Mouse (Mus musculus) liver, adult 2 months (tissue): ENCODE results near the gene Bak1. TPM values are rescaled to one million over a fixed set of nuclear protein-coding genes. Genes with fewer than 3 reads are reported as not detected.

Source experiments
- DNase-seq: peaks from one replicate; pipeline ENCODE4 v3.0.0-alpha.2; 2011; ENCODE audit warnings: low read depth, low spot score; ENCODE audit errors: extremely low read depth
- H3K27ac ChIP-seq: fragments of 200-500 bp; replicated peaks from 2 replicates; pipeline ENCODE4 v1.5.1; 2012; ENCODE audit warnings: low read depth, mild to moderate bottlenecking, control low read depth, inconsistent platforms, low read length; ENCODE audit not compliant: insufficient read depth
- H3K27me3 ChIP-seq: fragments of 200-500 bp; 2 replicates; pipeline ENCODE4 v1.6.1; 2012; ENCODE audit warnings: mild to moderate bottlenecking, moderate library complexity, low read length, inconsistent platforms; ENCODE audit not compliant: control insufficient read depth, insufficient read depth
- H3K36me3 ChIP-seq: fragments of 200-500 bp; 2 replicates; pipeline ENCODE4 v1.6.1; 2012; ENCODE audit warnings: low read length, inconsistent platforms; ENCODE audit not compliant: control insufficient read depth, insufficient read depth
- H3K4me1 ChIP-seq: fragments of 200-500 bp; 2 replicates; pipeline ENCODE4 v1.6.1; 2011; ENCODE audit warnings: low read length; ENCODE audit not compliant: control insufficient read depth, insufficient read depth
- H3K4me3 ChIP-seq: fragments of 200-500 bp; 2 replicates; pipeline ENCODE4 v1.5.1; 2011; ENCODE audit warnings: low read depth, mild to moderate bottlenecking, control low read depth, low read length, moderate library complexity; ENCODE audit not compliant: insufficient read depth
- H3K79me2 ChIP-seq: fragments of 200-500 bp; 2 replicates; pipeline ENCODE4 v1.6.1; 2012; ENCODE audit warnings: inconsistent platforms, mild to moderate bottlenecking, low read length, moderate library complexity; ENCODE audit not compliant: control insufficient read depth, insufficient read depth
- H3K9ac ChIP-seq: fragments of 200-500 bp; 2 replicates; pipeline ENCODE4 v1.6.1; 2012; ENCODE audit warnings: low read depth, mild to moderate bottlenecking, control low read depth, inconsistent platforms, low read length
- CTCF ChIP-seq: fragments of 200-500 bp; IDR thresholded peaks from 2 replicates; pipeline ENCODE4 v1.5.1; 2011; ENCODE audit warnings: low read depth, low read length, control low read depth
- POLR2A ChIP-seq: fragments of 200-500 bp; IDR thresholded peaks from 2 replicates; pipeline ENCODE4 v1.6.1; 2011; ENCODE audit warnings: low read length, control low read depth; ENCODE audit not compliant: insufficient read depth; ENCODE audit errors: extremely low read depth
- WGBS: fragments of 180-500 bp; shearing (Covaris S2); methylation state at CpG from one replicate; pipeline ENCODE4 v1.1.7; 2018; 5-methylcytosine and 5-hydroxymethylcytosine counted together
- polyA plus RNA-seq: library from polyadenylated mRNA; depleted of rRNA; stranded (reverse); fragments of >200 nt; gene quantifications from 2 replicates; pipeline ENCODE4 v1.2.3, GENCODE M21; 2012
- total RNA-seq: library from RNA; depleted of rRNA; stranded (reverse); fragments of >200 nt; gene quantifications from 2 replicates; pipeline ENCODE4 v1.2.3, GENCODE M21; 2014

Gene Bak1
- total and polyA plus RNA-seq, 2 experiments = 5.1 to 21.6 TPM

DNA sequence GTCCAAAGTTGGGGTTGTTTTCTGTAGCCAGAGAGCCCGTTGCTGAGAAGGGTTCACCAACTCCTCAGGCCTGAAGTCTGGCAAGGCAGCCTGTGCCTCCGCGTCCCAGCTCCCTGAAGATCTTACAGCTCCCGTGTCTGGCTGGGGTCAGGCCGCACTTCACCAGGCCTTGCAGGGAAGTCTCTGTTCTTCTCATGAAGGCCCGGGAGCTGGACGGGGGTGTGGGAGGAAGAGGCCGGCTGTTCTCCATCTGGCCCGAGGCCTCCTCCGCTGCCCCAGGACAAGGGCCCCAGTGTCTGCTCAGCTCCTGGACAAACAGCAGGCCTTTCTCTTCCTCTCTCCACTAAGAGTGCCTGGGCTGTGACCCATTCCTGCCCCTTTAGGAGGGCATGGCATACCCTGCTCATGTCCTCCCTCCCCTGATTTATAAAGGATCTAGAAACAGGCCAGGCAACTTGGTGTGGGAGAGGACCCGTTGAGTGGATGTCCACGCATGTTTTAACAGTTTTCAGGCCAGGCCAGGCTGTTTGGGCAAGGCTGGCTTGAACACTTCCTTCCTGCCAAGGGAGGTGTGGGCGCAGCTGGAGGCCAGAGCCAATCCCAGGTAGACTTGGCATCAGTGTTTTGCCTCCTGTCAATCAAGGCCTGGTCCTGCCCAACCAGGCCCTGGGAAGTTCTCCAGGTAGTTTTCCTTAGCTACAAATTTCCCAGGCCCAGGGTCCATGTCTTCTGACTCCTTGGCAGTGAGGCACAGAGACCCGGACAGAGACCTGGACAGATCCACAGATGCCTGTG, 19.8 kb upstream of the Bak1 start:
- Histone ChIP-seq H3K4me3 (no peak overlapping the region), H3K36me3 (no peaks in the 10 kb centered on the region), H3K27ac (no peak overlapping the region), H3K27me3 (no peaks in the 10 kb centered on the region), H3K79me2 (no peaks in the 10 kb centered on the region), H3K4me1 (no peaks in the 10 kb centered on the region), H3K9ac (no peak overlapping the region)
- WGBS = 86% methylated on average over 14 of the region's 14 CpGs
- no peak for TF ChIP-seq POLR2A
- no peak for TF ChIP-seq CTCF
- DNase-seq = no peak

DNA sequence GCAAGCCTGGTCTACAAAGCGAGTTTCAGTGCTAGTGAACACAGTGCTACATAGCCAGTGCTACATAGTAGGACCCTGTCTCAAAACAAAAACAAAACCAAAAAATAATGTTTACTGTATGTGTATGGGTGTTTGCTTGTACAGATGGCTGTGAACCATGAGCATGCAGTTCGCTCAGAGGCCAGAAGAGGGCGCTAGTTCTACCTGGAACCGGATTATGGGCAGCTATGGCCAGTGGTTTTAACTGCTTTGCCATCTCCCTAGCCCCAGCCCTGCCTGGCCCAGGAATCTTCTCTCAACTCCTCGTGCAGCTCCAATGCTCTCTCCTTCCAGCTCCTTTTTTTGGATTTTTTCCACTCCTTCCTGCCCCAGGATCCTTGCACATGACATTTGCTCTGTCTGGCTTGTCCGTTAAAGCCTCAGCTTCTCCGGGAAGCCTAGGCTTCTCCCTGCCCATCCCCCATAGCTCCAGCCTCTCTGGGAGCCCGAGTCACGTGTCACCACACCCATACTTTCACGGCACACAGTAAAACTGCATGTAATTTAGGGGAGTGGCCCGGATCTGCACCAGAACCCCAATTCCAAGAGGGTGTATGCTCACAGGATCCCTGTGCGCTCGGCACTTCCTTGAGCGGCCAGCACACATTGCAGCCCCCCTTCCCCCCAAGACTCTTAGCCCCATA, 19.1 kb upstream of the Bak1 start:
- Histone ChIP-seq H3K9ac (no peak overlapping the region), H3K4me3 (no peak overlapping the region), H3K36me3 (no peaks in the 10 kb centered on the region), H3K27me3 (no peaks in the 10 kb centered on the region), H3K27ac (no peak overlapping the region), H3K4me1 (no peaks in the 10 kb centered on the region), H3K79me2 (no peaks in the 10 kb centered on the region)
- DNase-seq = no peak
- TF ChIP-seq CTCF (peak; percentile 45; the same call in 1 of the 2 replicates), POLR2A (no peak)
- WGBS = 86% methylated on average over 14 of the region's 14 CpGs

DNA sequence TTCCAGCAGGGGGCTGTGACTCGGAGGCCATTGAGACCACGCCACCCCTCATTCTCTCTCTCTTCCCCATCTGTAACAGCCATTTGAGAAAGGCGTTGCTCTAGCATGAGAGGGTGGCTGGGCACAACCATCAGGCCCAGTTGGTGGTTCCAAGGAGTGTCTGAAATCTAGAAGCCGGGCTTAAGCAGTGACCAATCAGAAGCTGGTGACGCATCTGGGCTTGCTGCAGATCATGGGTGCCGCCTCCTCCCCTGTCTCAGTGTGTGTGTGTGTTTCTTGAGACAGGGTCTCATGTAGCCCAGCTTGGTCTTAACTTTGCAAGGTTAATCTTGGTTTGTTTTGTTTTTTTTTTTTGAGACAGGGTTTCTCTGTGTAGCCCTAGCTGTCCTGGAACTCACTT, 16.4 kb upstream of the Bak1 start:
- TF ChIP-seq POLR2A (no peak), CTCF (no peak)
- Histone ChIP-seq H3K79me2 (no peaks in the 10 kb centered on the region), H3K9ac (no peak overlapping the region), H3K27ac (no peak overlapping the region), H3K27me3 (no peaks in the 10 kb centered on the region), H3K36me3 (no peaks in the 10 kb centered on the region), H3K4me1 (no peaks in the 10 kb centered on the region), H3K4me3 (no peak overlapping the region)
- no peak for DNase-seq
- 96% methylated on average over 6 of the region's 6 CpGs for WGBS

DNA sequence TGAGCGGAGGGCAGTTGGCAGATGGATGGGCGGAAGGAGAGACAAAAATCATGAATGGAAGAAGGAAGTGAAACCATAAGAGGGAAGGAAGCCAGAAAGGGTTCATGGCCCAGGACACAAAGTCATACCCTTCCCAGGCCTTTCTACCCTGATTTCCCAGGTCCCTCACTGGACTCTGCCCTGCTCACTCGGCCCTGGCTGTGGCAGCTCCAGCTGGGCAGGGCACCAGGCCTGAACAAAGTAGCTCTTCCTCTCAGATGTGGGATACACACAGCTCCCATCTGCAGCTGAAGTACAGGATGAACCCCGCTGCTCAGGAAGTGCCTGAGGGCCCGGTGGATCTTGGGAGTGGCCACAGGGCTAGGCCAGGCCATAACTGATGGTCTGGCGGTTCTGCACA, 14.0 kb upstream of the Bak1 start:
- Histone ChIP-seq H3K36me3 (no peaks in the 10 kb centered on the region), H3K4me1 (no peaks in the 10 kb centered on the region), H3K4me3 (no peak overlapping the region), H3K27me3 (no peaks in the 10 kb centered on the region), H3K9ac (no peak overlapping the region), H3K27ac (peak overlapping the region; percentile 26; the same call in 1 of the 2 replicates), H3K79me2 (no peaks in the 10 kb centered on the region)
- 66% methylated on average over 6 of the region's 6 CpGs for WGBS
- TF ChIP-seq POLR2A = no peak
- peak; percentile 27 for DNase-seq

DNA sequence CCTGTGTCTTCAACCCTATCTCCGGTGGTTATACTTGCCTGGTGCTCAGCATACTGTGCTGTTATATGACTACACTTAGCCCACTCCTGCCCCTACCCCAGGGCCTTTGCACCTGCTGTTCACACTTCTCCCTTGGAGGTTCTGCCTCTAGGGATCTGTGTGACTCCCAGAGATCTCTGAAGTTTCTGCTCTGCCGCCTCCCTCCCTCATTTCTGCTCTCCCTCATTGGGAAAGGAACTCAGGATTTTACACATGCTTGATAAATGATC, 12.9 kb upstream of the Bak1 start:
- 92% methylated on average over 2 of the region's 2 CpGs for WGBS

DNA sequence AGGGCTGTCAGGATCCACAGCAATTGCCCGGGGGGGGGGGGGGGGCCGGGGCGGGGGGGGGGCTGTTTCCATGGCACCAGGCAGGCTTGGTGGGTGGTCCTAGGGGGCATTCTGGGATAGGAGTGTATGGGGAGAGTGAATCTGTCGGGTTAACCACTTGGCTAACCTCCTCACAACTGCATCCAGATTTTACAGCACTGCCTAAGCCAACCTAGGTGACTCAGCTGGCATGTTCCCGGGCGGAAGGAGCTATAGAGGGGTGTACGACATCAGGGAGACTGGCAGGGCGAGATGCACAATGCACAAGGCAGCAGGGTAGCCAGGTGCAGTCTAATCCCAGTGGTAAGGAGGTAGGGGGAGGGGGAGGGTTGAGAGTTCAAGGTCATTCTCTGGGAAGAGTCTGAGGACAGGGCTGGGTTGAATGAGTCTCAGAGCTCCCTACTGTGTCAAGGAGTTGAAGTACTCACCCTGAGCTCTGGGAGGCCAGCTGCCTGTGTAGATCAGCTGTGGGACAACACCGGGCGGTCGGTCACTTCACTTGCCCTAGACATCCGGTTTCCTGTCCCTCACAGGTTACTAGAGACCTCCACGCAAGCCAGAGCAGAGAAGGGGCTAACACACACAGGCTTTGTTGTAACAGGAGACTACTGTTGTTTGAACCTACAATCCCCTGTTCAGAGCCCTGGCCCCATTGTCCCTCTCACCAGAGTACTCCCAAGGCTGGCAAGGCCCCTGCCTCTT, 12.4 kb upstream of the Bak1 start:
- Histone ChIP-seq H3K9ac (no peak overlapping the region), H3K36me3 (no peaks in the 10 kb centered on the region), H3K27me3 (no peaks in the 10 kb centered on the region), H3K79me2 (no peaks in the 10 kb centered on the region), H3K4me1 (no peaks in the 10 kb centered on the region), H3K27ac (no peak overlapping the region), H3K4me3 (no peak overlapping the region)
- WGBS = 66% methylated on average over 12 of the region's 13 CpGs
- TF ChIP-seq CTCF (no peak), POLR2A (no peak)
- no peak for DNase-seq

More for the DNA sequence above, 12.9 kb upstream of the Bak1 start:
- Histone ChIP-seq H3K4me1 (no peaks in the 10 kb centered on the region), H3K4me3 (no peak overlapping the region), H3K79me2 (no peaks in the 10 kb centered on the region), H3K9ac (no peak overlapping the region), H3K27ac (no peak overlapping the region), H3K27me3 (no peaks in the 10 kb centered on the region), H3K36me3 (no peaks in the 10 kb centered on the region)
- no peak for DNase-seq
- TF ChIP-seq CTCF (no peak), POLR2A (no peak)
